Mouse (Mus musculus): ENCODE data around the gene Snx29.
"Not testable (repeated sequence)": the region's sequence is repeated elsewhere in the genome, so short reads cannot be mapped to it uniquely, and the experiment has no call there.

Gene Snx29

GRCm38 (mm10) chr16:11414631-11415030 is 91.9 kb downstream of the Snx29 start:
- no peak for DNase-seq

GRCm38 (mm10) chr16:11418183-11418588 is 95.5 kb downstream of the Snx29 start:
- DNase-seq, result peak; percentile 45

GRCm38 (mm10) chr16:11420311-11421080 is 97.8 kb downstream of the Snx29 start:
- DNase-seq, result no peak

GRCm38 (mm10) chr16:11422165-11422564 is 99.5 kb downstream of the Snx29 start:
- peak; percentile 66 for DNase-seq

GRCm38 (mm10) chr16:11422889-11423610 is 100.3 kb downstream of the Snx29 start:
- DNase-seq, result no peak

- peak; percentile 41 for DNase-seq
Measured at GRCm38 (mm10) chr16:11423611-11424297, 101.0 kb downstream of the Snx29 start.

GRCm38 (mm10) chr16:11424568-11425145 is 101.9 kb downstream of the Snx29 start:
- no peak for DNase-seq

GRCm38 (mm10) chr16:11425279-11425678 is 102.6 kb downstream of the Snx29 start:
- no peak for DNase-seq

- peak; percentile 14 for DNase-seq
Measured at GRCm38 (mm10) chr16:11426810-11427537, 104.3 kb downstream of the Snx29 start.

- DNase-seq, result no peak
Measured at GRCm38 (mm10) chr16:11429784-11430183, 107.1 kb downstream of the Snx29 start.

- DNase-seq, result no peak
Measured at GRCm38 (mm10) chr16:11430520-11430919, 107.8 kb downstream of the Snx29 start.

GRCm38 (mm10) chr16:11433779-11434178 is 111.1 kb downstream of the Snx29 start:
- no peak for DNase-seq

- no peak for DNase-seq
Measured at GRCm38 (mm10) chr16:11437641-11438040, 114.9 kb downstream of the Snx29 start.

- no peak for DNase-seq
Measured at GRCm38 (mm10) chr16:11439417-11439816, 116.7 kb downstream of the Snx29 start.

GRCm38 (mm10) chr16:11441616-11442015 is 118.9 kb downstream of the Snx29 start:
- DNase-seq, result no peak

- no peak for DNase-seq
Measured at GRCm38 (mm10) chr16:11442534-11442933, 119.8 kb downstream of the Snx29 start.

- no peak for DNase-seq
Measured at GRCm38 (mm10) chr16:11444626-11445025, 121.9 kb downstream of the Snx29 start.

GRCm38 (mm10) chr16:11446977-11447376 is 124.3 kb downstream of the Snx29 start:
- no peak for DNase-seq

GRCm38 (mm10) chr16:11447905-11448304 is 125.2 kb downstream of the Snx29 start:
- DNase-seq, result no peak

GRCm38 (mm10) chr16:11448696-11449095 is 126.0 kb downstream of the Snx29 start:
- DNase-seq, result not testable (repeated sequence)

GRCm38 (mm10) chr16:11449344-11449743 is 126.6 kb downstream of the Snx29 start:
- no peak for DNase-seq

GRCm38 (mm10) chr16:11450626-11451025 is 127.9 kb downstream of the Snx29 start:
- no peak for DNase-seq
